Mouse (Mus musculus) colon, adult 2 months (tissue): ENCODE data around the gene Sppl2b. TPM values are rescaled to one million over a fixed set of nuclear protein-coding genes. Genes with fewer than 3 reads are reported as not detected.

Experiments used
- polyA plus RNA-seq: library from polyadenylated mRNA; depleted of rRNA; stranded (reverse); fragments of >200 nt; gene quantifications from 2 replicates; pipeline ENCODE4 v1.2.3, GENCODE M21; 2012; rRNA removed

Gene Sppl2b
- 128 and 145 TPM in 2 replicates for polyA plus RNA-seq

GRCm38 (mm10) chr10:80854913-80855748 lies at the start of gene Sppl2b, which contains the start of gene Lsm7:
Sppl2b (plus strand) TSS chr10:80855275.
Lsm7 (minus strand) TSS chr10:80855209.

GRCm38 (mm10) chr10:80813366-80813765 lies 41.7 kb upstream of the Sppl2b start, which contains the start of gene Jsrp1:
Jsrp1 (minus strand) TSS chr10:80813498.

GRCm38 (mm10) chr10:80826151-80827062 lies 28.7 kb upstream of the Sppl2b start, which contains the start of gene Oaz1:
Oaz1 (plus strand) TSS chr10:80826656.

GRCm38 (mm10) chr10:80843931-80844547 lies 11.0 kb upstream of the Sppl2b start, which contains the start of gene Lingo3:
Lingo3 (minus strand) TSS chr10:80844039.

GRCm38 (mm10) chr10:80871581-80871980 lies 16.5 kb downstream of the Sppl2b start, which contains the start of gene Tmprss9:
Tmprss9 (plus strand) TSS chr10:80871848.

GRCm38 (mm10) chr10:80900318-80901247 lies 45.5 kb downstream of the Sppl2b start, which contains the start of gene Timm13:
Timm13 (minus strand) TSS chr10:80900969.

GRCm38 (mm10) chr10:80917779-80918434 lies 62.8 kb downstream of the Sppl2b start, which contains the start of gene Lmnb2:
Lmnb2 (minus strand) TSS chr10:80918245.

Other genes with a start within 250 kb of the Sppl2b start
- 3.8 and 4.9 TPM in 2 replicates for gene Gm49322, start 249.3 kb upstream of the Sppl2b start, polyA plus RNA-seq
- gene Csnk1g2, start 232.4 kb upstream of the Sppl2b start, polyA plus RNA-seq: 326 and 352 TPM in 2 replicates
- gene Btbd2, start 198.2 kb upstream of the Sppl2b start, polyA plus RNA-seq: 89.5 and 97.5 TPM in 2 replicates
- 385 and 392 TPM in 2 replicates for gene Mknk2, start 177.2 kb upstream of the Sppl2b start, polyA plus RNA-seq
- 39.9 and 49.0 TPM in 2 replicates for gene Mob3a, start 153.3 kb upstream of the Sppl2b start, polyA plus RNA-seq
- gene Izumo4, start 153.1 kb upstream of the Sppl2b start, polyA plus RNA-seq: 52.3 and 56.7 TPM in 2 replicates
- 116 and 122 TPM in 2 replicates for gene Ap3d1, start 113.0 kb upstream of the Sppl2b start, polyA plus RNA-seq
- gene Dot1l, start 100.1 kb upstream of the Sppl2b start, polyA plus RNA-seq: 25.5 and 45.2 TPM in 2 replicates
- 31.8 and 39.2 TPM in 2 replicates for gene Sf3a2, start 57.1 kb upstream of the Sppl2b start, polyA plus RNA-seq
- 54.2 and 71.9 TPM in 2 replicates for gene Plekhj1, start 56.6 kb upstream of the Sppl2b start, polyA plus RNA-seq
- 0.67 and 1.1 TPM in 2 replicates for gene Amh, start 50.0 kb upstream of the Sppl2b start, polyA plus RNA-seq
- gene Jsrp1, start 41.8 kb upstream of the Sppl2b start, polyA plus RNA-seq: 0.13 TPM in 1 of 2 replicates, not detected in the other
- 843 and 1,116 TPM in 2 replicates for gene Oaz1, start 28.6 kb upstream of the Sppl2b start, polyA plus RNA-seq
- gene Lingo3, start 11.2 kb upstream of the Sppl2b start, polyA plus RNA-seq: not detected in 2 replicates
- 73.9 and 111 TPM in 2 replicates for gene Lsm7, start 66 bp upstream of the Sppl2b start, polyA plus RNA-seq
- 0.30 and 0.33 TPM in 2 replicates for gene Tmprss9, start 16.6 kb downstream of the Sppl2b start, polyA plus RNA-seq
- gene Timm13, start 45.7 kb downstream of the Sppl2b start, polyA plus RNA-seq: 270 and 310 TPM in 2 replicates
- gene Lmnb2, start 63.0 kb downstream of the Sppl2b start, polyA plus RNA-seq: 42.0 and 44.6 TPM in 2 replicates
- gene Gadd45b, start 74.8 kb downstream of the Sppl2b start, polyA plus RNA-seq: 28.3 and 29.6 TPM in 2 replicates
- 1.2 and 1.7 TPM in 2 replicates for gene Gng7, start 159.7 kb downstream of the Sppl2b start, polyA plus RNA-seq
- gene Diras1, start 170.4 kb downstream of the Sppl2b start, polyA plus RNA-seq: 0.54 and 0.86 TPM in 2 replicates
- 43.7 and 44.3 TPM in 2 replicates for gene Slc39a3, start 182.2 kb downstream of the Sppl2b start, polyA plus RNA-seq
- gene Sgta, start 204.9 kb downstream of the Sppl2b start, polyA plus RNA-seq: 211 and 238 TPM in 2 replicates
- 58.4 and 62.8 TPM in 2 replicates for gene Thop1, start 214.8 kb downstream of the Sppl2b start, polyA plus RNA-seq
- gene Creb3l3, start 243.6 kb downstream of the Sppl2b start, polyA plus RNA-seq: 4.2 and 6.2 TPM in 2 replicates